Mouse (Mus musculus) right cerebral cortex, adult 2 months (tissue): Measurements from ENCODE around the gene Nr2f1.

Experiments used
- DNase-seq, 2 experiments: peaks; one replicate each; pipeline ENCODE4 v3.0.0; 2021 to 2022; ENCODE audit warnings: low spot score in 2 of 2

Gene Nr2f1

DNA sequence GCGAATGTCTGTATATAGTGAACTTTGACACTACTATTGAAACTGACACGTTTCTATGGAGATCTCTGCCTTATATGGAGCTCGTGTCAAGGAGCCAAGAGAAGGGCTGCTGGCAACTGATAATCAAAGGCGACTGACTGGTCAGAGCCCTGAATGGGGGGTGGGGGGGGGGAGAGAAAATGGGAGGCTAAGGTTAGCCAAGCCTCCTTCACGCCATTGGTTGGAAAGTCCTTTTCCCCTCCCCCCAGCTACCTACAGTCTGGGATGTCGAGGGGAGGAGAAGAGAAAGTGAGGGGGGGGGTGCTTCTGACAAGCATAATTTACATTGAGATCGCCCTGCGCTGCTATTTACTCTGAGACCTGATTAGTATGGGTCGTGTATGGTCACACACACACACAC lies 850 bp upstream of the Nr2f1 start:
- peak; percentile 60 to 69 for DNase-seq

DNA sequence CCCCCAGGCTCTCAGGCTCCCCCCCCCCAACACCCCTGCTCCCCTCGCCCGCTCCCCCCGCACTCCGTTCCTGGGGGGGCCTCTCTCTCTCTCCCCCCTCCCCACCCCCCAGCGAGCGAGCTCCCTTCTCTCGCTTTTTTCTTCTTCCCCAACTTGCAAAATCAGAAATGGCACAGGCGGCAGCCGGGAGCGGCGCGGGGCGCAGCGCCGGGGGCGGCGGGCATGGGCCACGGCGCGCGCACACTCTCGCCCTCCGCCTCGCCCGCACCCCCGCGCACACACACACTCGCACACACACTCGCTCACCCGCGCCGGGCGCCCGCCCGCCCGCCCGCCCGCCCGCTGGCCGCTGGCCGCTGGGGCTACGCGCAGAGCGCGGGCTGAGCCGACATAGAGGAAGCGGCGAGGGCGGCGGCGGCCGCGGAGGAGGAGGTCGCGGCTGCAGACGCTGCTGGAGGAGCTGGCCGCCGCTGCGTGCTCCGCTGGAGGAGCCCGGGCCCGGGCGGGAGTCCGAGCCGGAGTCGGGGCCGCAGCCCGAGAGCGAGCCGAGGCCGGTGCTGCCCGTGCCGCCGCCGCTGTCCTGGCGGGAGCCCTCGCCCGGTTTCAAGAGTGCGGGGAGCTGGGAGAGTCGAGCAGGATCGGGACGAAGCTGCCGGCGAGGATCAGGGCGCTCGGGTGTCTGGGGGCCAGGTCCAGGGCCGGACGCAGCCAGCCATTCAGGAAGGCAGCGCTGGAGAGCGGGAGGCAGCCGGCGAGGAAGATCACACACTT lies 501 bp downstream of the Nr2f1 start:
- DNase-seq = peak; percentile 49 to 53

DNA sequence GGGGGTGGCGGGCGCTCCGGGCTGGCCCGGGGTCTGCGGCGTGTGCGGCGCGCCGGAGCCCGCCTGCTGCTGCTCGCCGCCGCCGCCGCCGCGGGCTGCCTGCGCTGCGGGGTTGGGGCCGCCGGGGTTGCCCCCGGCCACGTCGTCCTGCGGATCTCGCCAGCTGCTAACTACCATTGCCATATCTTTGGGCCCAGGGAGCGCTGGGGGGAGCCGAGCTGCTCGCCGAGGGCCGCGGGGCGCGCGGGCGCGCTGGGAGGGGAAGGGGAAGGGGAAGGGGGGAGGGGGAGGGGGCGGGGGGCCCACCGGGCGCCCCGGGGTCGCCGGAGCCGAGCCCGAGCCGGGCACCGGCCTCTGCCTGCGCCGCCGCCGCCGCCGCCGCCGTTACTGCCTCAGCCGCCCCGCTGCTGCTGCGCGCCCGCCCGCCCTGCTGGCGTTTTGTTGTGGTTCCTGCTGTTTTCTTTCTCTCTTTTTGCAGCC lies 1.1 kb downstream of the Nr2f1 start:
- peak in 1 of 2 experiments; percentile 16 for DNase-seq

DNA sequence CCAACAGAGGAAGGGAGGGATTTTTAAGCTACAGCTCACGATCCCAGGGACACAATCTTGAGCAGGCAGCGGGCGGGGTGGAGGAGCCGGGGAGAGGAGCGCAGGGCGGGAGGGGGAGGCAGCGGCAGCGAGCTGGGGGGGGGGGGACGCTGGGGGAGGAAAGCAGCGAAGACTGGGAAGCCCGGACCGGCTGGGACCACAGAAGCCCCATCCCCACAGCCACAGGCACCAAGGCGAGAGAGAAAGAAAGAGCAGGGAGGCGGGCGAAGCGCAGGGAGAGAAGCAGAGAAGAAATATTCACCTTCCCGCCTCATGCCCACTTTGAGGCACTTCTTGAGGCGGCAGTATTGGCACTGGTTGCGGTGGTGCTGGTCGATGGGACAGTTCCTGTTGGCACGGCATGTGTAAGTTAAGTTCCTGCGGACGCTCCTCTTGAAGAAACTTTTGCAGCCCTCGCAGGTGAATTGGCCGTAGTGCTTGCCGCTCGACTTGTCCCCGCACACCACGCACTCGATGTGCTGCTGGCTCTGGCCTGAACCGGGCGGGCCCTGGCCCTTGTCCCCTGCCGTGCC lies 1.7 kb downstream of the Nr2f1 start:
- DNase-seq = peak; percentile 31 to 57

DNA sequence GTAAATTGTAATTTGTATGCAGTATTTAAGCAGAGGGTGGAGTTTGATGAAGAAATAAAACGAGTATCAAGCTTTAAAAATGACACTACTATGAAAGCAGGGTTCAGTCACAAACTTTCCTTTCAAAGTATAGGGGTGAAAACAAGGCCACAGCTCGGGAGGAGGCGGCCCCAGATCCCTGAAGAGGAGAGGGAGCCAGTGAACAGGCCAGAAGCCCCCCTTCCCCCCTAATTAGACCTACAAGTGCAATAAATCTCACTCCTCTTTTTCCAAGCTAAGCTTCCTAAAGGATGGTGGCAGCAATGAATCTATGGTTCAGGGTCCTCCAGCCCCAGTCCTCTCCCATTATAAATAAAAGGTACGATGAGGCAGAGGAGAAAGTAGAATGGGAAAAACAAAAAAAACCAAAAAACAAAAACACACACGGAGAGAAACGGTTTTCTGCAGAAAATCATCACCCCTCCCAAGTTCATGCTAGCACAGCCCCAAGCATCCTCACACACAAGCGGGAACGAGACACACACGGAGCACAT lies 2.2 kb downstream of the Nr2f1 start:
- peak; percentile 25 to 40 for DNase-seq

DNA sequence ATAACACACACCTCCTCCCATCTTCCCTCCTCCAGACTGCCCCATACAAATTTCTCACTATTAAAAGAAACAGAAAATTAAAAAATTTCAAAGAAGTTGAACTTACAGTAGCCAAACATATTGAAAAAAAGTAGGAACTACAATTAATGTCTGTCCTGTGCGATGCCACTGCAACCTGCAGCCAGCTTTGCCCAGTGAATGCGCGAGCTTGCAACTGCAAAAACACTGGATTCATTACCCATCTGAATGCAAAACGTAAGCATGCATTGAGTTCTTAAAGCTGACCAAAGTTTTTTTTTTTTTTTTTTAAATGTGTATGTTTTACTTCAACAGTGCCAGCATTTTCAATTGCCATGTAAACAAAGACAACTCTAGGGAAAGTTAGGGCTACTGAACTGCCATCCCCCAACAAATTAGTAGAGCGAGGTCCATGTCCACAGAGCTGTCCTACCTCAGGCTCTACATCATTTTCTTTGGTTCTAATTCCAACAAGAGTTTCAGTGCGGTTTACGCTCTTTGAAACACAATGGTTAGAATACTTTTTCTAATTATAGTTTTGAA lies 3.2 kb downstream of the Nr2f1 start:
- peak; percentile 11 to 37 for DNase-seq

DNA sequence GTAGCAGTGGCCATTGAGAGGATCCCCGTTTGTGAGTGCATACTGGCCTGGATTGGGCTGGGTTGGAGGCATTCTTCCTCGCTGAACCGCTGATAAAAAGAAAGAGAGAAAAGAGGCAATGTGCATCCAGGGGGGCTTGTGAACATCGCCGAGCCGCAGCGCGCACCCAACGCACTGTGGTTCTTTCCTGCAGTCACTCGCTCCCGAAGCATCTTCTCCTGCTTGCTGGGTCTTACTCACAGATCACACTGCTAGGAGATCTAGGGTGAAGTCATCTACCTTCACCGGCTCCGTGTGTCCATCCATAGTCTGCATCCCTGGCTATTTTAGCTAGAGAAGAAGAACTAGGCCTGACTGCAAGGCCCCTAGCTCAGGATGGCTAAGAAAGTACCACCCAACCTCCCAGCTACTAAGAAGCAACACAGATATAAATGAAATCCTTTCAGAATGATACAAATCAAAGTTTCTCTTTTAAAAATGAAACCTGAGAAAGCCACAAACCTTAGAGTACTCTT lies 3.9 kb downstream of the Nr2f1 start:
- DNase-seq = peak in 1 of 2 experiments; percentile 36

DNA sequence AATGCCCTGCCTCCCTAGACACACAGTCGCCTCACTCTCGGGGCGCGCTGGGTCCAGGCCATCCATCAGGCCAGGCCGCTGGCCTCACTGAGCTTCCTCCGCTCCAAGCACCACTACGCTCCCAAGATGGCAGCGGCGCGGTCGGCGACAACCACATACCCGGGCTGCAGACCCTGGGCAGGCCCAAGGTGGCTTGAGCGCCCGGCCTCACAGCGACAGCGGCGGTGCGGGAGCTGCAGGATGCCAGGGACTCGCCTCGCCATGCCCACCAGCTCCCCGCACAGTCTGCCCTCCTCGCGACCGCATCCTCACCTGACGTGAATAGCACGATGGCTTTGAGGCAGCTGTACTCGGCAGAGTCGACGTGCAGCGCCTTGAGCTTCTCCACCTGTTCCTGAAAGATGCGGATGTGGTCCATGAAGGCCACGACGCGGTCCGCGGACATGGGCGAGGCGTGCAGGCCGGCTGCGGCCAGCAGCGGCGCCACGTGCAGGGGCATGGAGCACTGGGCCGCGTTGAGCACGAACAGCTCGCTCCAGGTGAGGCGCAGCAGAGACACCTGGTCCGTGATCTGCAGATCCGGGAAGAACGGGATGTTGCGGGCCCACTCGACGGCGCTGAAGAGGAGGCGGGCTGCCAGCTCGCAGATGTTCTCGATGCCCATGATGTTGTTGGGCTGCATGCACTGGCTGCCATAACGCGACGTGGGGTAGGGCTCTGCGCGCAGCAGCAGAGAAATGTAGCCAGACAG lies 4.5 kb downstream of the Nr2f1 start:
- DNase-seq = peak; percentile 49 to 64

DNA sequence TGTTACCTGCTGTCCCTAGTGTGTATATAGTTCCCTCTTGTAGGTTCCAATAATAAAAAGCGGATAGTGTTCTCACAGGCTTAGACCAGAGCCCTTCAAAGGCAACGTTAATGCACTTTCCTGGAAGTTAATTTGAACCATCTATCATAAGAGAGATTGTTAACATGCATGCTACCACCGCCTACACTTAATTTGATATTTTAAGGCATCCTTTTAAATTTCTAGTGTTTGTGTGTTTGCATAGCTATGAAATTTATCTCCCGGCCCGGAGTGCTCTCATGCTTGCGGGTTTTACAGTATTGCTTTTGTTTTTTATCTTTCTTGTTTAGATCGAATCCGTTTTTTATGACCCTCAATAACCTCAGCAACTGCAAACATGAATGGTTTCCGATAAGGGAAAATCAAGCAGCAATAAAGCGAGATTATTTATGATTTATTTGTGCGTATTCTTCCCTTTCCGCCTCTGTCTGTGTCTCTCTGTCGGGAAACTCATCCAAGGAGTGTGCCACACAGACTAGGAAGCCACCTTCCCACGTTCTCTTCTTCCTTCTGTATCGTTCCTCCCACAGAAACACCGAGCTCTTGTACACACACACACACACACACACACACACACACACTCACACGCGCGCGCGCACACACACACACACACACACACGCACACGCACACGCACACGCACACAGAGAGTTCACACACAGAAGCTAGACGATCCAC lies 5.3 kb downstream of the Nr2f1 start:
- DNase-seq = peak; percentile 46 to 51

DNA sequence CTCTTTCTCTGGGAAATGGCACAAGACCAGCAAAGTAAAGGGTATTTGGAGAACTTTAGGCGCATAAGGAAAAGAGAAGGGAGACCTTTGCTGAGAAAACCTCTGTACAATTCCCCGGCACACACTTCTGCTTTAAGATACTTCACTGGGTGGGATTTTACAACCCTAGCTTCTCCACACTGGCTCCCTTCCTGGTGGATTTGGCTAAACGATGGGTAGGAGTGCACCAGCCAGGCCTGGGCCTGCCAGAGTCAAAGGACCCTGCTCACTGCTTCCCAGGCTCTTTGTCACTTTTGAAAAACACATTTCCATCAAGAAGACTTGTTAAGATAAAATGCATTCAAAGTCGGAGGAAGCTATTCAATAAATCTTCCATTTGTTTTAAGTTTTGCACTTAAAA lies 6.3 kb downstream of the Nr2f1 start:
- DNase-seq = peak; percentile 34 to 37

DNA sequence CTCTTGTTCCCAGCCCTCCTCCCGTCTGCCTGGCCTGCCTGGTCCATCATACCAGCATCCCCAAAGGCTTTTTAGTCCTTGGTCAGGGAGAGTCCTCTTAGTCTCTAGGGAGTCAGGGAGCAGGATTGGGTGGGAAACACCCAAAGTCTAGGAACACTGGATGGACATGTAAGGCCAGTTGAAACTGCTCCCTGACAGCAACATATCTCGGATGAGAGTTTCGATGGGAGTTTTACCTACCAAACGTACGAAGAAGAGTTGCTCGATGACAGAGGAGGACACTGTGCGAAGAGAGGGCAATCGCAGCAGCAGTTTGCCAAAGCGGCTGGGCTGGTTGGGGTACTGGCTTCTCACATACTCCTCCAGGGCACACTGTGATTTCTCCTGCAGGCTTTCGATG lies 10.0 kb downstream of the Nr2f1 start:
- DNase-seq = peak in 1 of 2 experiments; percentile 46

DNA sequence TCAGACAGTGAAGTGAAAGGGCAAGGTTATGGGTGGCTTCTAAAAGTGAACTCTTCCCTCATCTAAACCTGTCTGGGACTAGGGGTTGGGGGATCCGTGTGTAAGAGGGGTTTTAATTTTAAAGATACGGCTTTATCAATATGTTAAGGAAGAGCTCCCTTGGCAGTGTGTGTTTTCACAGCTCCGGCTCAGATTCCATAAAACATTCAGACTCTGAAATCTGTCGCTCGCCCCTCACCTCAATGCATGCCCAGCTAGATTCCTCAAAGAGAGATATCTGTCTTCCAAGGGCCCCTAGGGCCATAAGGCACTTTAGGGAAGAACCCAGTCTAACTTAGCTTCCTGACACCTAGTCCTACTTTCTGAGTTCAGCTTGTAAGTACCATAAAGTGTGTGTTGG lies 11.7 kb downstream of the Nr2f1 start:
- no peak for DNase-seq

DNA sequence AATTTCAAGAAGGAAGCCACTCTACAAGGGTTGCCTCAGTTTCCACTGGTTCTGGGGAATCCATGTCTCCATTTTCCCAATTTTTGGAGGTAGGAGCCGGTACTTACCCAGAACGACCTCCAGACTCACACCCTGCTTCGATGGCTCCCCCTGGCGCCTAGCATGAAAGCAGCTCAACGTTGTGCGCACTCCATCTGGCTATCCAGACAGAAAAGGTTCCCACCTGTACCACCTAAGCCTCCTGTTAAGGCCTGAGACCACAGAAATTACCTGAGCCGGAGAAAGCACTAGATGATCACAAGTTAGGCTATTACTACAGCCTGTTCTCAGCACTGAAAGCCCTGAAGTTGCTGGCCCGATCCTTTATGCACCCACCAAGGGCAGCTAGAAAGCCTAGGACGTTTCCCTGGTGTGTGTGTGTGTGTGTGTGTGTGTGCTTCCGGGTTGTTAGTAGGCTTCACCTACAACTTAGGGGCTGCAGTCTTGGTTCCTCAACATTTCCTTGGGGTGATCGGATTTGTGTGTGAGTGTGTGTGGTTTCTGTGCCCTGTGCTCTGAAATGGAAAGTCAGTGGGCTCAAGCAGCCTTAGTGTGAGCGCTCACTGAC lies 13.1 kb downstream of the Nr2f1 start:
- DNase-seq = peak in 1 of 2 experiments; percentile 43

DNA sequence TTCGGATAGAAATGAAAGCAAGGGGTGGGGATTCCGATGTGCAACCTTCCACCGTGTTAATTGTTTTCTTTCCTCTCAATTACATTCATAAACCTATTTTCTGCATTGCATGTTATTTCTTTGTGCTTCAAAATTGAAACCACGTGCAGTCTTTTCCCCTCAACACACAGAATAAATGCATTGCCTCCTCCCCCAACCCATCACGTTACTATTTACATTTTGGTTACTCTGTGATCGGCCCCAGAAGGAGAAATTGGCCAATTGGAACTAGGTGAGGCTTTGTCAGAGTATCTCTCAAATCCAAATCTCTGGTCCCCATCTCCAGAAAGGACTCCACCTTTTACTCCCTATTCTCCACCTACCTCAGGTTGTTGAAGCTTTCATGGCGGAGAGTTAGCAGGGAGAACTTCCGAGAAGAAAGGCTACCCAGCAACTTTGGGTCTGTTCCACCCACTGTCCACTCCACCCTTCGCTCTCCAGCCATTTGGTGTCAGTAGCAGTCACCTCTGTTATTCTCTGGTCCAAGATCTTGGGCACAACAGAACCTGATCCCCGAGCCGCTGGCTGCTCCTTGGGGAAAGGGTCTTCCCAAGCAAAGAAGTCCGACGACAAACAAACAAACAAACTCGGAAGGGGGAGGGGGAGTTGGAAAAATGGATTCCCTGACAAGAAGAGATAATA lies 14.6 kb downstream of the Nr2f1 start:
- peak in 1 of 2 experiments; percentile 20 for DNase-seq

DNA sequence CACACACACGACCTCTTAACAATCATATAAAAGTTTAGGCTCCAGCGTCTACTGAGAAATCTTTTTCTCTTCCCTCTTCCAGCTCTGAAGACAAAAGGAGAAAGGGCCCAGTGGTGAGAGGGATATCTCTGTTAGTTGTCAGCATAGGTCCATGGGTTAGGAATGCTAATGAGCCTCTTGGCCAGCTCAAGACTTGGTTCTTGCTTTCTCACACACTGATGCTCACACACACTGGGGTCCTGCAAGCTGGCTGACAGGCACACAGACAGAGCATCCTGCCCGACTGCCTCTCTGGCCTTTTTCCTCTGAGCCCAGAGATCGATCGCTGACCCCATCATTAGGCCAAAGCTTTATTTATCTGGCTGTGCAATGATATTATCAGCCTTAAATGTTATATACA lies 15.6 kb downstream of the Nr2f1 start:
- DNase-seq = peak in 1 of 2 experiments; percentile 31

DNA sequence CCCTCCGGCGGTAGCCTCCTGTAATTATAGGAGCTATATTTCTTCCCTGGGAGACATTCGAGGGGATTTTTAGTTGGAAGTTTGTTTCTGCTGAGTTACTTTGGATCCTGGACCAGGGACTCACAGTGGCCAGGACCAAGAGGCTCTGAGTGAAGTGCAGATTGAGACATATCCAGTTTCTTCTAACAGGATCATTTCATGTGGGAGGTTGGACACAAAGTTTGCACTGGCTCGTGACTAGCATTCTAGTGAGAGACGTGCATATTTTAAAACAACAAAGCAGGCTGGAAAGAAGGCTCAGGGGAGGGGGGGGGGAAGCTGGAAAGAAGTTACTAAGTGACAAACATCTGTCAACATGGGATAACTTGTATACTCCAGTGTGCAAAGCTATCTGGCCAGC lies 16.6 kb downstream of the Nr2f1 start:
- DNase-seq = peak in 1 of 2 experiments; percentile 30

DNA sequence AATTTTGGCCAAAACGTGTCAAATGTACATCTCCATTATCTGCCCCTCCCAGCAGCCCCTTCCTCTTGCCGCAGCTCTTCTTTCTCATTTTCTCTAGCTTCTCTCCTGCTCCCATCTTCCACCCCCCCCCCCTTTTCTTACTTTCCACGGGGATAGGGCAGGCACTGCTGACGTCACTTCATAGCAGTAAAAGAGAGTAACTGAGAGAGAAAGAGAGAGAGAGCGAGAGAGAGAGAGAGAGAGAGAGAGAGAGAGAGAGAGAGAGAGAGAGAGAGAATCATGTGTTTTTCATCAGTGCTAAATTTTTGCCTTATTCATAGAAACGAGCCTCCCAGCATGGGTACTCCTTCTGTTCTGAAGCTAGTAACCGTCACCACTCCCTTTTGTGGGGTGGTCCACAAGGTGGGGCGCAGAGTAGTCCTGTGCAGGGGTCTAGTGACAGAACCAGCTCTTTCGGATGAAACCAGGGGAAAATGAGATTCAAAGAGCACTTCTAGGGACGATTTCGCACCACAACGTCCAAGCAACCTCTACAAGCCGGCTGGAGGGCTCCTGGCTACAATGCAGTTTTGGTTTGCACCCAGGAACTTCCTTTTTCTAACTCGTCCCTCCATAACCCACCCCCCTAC lies 17.5 kb downstream of the Nr2f1 start:
- DNase-seq = peak in 1 of 2 experiments; percentile 33

DNA sequence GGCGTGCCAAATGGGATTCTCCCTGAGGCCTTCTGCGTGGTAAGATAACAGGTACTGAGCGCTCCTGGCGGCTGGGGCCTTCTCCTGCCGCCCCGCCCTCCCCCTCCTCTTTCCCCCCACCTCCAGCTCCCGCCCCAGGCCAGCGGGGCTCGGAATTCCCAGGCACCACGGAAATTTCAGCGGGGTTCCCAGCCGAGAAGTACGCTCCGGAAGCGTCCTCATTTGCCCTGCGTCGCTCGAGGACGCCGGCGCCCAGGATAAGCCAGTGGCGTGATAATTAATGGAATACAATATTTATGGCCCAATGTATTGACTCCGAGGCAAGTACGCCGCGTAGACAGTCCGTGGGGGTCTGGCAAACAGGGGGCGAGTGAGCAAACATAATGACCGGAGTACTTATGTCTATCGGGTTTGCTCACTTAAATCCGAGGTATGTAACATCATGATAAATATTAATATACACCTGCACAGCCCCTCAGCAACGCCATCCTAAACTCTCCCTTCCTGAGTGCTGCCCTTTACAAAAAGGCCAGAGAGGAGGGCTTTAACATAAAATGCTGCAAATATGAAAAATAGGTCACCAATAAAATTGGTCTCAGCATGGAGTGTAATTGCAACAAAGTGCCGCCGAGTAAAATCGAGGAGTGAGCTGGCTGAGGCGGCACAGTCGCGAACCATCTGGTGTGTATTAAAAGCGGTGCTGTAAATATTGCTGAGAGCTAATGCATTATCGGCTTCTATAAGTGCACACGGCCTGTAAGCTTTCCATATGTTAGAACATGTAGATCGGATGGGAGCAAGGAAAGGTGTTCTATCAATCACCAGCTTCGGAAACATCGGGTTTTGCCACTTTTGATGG lies 18.3 kb downstream of the Nr2f1 start:
- DNase-seq = peak; percentile 53 to 61

DNA sequence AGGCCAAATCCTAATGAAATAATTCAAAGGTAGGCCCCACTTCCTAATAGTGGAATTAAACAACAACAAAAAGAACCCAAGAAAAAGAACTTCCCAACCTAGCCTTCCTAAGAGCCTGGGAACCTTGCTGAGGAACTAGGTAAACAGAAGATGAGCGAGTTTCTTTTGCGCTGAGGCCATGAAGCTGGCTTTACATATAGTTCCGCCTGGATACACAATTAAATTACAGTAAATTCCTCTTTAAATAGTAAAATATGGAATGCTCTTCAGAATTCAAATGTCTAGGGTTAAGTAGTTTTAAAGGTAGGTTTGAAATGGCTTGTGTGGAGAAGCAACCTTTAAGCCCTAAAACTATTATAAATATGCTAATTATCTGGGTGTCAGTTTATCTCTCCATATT lies 19.3 kb downstream of the Nr2f1 start:
- no peak for DNase-seq
